Mouse (Mus musculus) liver, embryonic 13.5 days (tissue): ENCODE measurements around the gene Cpt1b. TPM values are rescaled to one million over a fixed set of nuclear protein-coding genes. Genes with fewer than 3 reads are reported as not detected.

Experiments
- ATAC-seq: fragments of 200-750 bp; cut with Nextera tagmentation; 2 replicates; pipeline ENCODE4 v1.8.0; 2017; ENCODE audit warnings: low read depth, mild to moderate bottlenecking, moderate number of reproducible peaks, moderate library complexity
- DNase-seq: peaks from one replicate; pipeline ENCODE4 v3.0.0; 2022
- H3K27ac ChIP-seq: fragments of 300-500 bp; sonication (generic); 2 replicates; pipeline ENCODE4 v1.5.1; 2015; ENCODE audit warnings: moderate library complexity, mild to moderate bottlenecking, inconsistent platforms
- H3K27me3 ChIP-seq: fragments of 300-500 bp; sonication (generic); 2 replicates; pipeline ENCODE4 v1.6.1; 2015; ENCODE audit warnings: mild to moderate bottlenecking, inconsistent platforms
- H3K36me3 ChIP-seq: fragments of 300-500 bp; sonication (generic); 2 replicates; pipeline ENCODE4 v1.6.1; 2015; ENCODE audit warnings: mild to moderate bottlenecking, inconsistent platforms
- H3K4me1 ChIP-seq: fragments of 300-500 bp; sonication (generic); replicated peaks from 2 replicates; pipeline ENCODE4 v1.6.1; 2015; ENCODE audit warnings: inconsistent platforms
- H3K4me2 ChIP-seq: fragments of 300-500 bp; sonication (generic); 2 replicates; pipeline ENCODE4 v1.6.1; 2015; ENCODE audit warnings: inconsistent platforms, mild to moderate bottlenecking, moderate library complexity
- H3K4me3 ChIP-seq: fragments of 300-500 bp; sonication (generic); replicated peaks from 2 replicates; pipeline ENCODE4 v1.5.1; 2015; ENCODE audit warnings: mild to moderate bottlenecking, inconsistent platforms
- H3K9ac ChIP-seq: fragments of 300-500 bp; sonication (generic); 2 replicates; pipeline ENCODE4 v1.6.1; 2015; ENCODE audit warnings: mild to moderate bottlenecking, inconsistent platforms
- H3K9me3 ChIP-seq: fragments of 300-500 bp; sonication (generic); replicated peaks from 2 replicates; pipeline ENCODE4 v1.6.1; 2016; ENCODE audit warnings: inconsistent platforms
- WGBS: fragments of 180-500 bp; shearing (Covaris S2); methylation state at CpG from one replicate; pipeline ENCODE4 v1.1.7; 2015; ENCODE audit not compliant: insufficient replicate concordance; 5-methylcytosine and 5-hydroxymethylcytosine counted together
- polyA plus RNA-seq: library from polyadenylated mRNA; unstranded; fragments of >200 nt; fragmentation: Nextera tagmentation; extraction: Ambion mirVana; gene quantifications from 2 replicates; pipeline ENCODE4 v1.2.1, GENCODE M21; 2015

Gene Cpt1b
- 1.9 and 2.5 TPM in 2 replicates for polyA plus RNA-seq

DNA sequence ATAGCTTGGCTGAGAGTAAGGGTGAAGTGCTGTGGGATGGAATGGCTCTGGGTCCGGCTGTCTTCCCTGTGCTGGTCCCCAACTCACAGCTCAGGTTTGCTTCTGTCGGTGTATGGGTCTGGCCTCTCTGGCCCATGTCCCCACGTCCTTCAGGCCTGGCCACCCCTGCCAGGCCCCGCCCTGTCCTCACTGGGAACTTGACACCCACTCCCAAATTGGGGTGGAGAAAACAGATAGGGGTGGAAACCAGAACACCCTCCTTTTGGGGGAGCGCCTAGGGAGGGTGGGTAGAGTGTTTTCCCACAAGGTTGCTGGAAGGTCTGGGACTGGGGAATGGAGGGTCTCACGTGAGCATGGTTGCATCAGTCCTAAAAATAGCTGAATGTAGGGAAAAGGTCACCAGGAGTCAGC, at the start of gene Cpt1b:
Gene Cpt1b, minus strand, starts transcription at position 153 of the 411 bp plus-strand sequence.
- Histone ChIP-seq H3K27me3 (no peaks in the 10 kb centered on the region), H3K4me2 (peak within 1 kb of the TSS; percentile 34), H3K36me3 (peaks cover 31% of the 10 kb centered on the region), H3K9me3 (no peaks in the 10 kb centered on the region), H3K9ac (no peak within 1 kb of the TSS), H3K4me3 (0 out of 2 replicates have a peak within 1 kb of the TSS, but pooled peaks have one; percentile 13), H3K27ac (peak within 1 kb of the TSS; percentile 39; the same call in 1 of the 2 replicates), H3K4me1 (peaks cover 43% of the 10 kb centered on the region)
- ATAC-seq (no peak), DNase-seq (no peak)
- 56% methylated on average over 6 of the region's 6 CpGs for WGBS

DNA sequence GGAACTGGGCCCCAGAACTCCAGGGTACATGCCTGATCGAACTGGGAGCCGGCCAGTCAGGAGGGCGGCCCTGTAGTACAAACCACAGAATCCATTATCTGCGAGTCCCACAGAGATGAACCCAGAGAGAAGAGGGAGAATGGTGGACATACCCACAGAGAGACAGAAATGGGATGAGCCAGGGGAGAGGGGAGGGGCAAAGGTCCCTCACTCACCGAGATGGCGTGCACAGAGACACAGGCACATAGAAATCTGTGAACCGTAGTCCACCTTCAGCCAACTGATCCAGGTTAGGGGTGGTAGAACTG, 49.6 kb upstream of the Cpt1b start:
- Histone ChIP-seq H3K9me3 (no peaks in the 10 kb centered on the region), H3K4me1 (peaks cover 31% of the 10 kb centered on the region), H3K36me3 (no peaks in the 10 kb centered on the region), H3K27ac (no peak overlapping the region), H3K4me2 (peak overlapping the region; percentile 86), H3K9ac (peak overlapping the region; percentile 73; the same call in 1 of the 2 replicates), H3K4me3 (peak overlapping the region; percentile 65), H3K27me3 (no peaks in the 10 kb centered on the region)
- DNase-seq (no peak), ATAC-seq (no peak)
- WGBS = 39% methylated on average over 7 of the region's 7 CpGs

DNA sequence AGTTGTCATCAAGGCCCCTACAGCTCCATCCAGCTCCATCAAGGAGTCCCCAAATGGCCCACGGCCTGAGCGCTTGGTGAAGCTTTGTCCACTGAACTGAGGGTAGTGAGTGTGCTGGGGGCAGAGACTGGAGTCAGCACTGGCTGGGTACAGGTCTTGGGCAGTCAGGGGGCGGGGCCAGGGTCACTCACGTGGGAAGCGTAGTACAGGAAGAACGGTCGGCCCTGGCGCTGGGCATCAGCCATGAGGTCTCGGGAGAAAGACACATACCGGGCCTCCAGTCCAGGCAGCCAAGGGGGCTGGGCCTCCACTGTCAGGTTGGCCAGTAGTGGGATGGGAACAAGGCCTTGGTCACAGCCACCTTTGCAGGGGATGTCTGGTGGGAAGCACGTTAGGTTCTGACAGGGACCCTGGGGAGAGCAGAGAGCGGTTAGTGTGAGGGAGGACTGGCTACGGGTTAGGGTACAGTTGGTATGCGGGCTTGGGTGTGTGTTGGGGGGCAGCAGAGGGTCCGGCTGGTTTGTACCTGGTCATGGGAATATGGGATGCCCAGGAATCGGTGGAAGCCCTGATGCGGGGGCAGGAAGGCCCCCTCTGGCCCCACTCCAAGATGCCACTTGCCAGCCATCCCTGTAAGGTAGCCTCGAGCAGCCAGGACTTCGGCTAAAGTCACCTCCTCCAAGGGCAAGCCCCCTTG, 49.1 kb upstream of the Cpt1b start:
- H3K4me3 ChIP-seq = no peak overlapping the region

DNA sequence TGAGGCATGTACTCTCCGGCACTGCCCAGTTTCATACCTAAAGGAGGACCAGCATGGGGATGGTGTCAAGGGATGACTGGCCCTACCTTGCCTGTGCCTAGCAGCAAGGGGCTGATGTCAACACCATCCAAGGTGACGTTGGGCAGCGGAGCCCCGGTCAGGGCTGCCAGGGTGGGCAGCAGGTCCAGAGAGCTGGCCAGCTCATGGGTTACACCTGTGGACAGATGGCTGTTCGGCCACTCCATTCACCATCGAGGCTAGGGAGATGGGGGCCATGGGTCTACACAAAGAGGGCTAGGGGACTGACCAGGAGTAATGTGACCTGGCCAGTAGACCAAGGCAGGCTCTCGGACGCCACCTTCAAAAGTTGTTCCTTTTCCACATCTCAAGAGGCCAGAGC, 48.3 kb upstream of the Cpt1b start:
- H3K27me3 ChIP-seq = no peaks in the 10 kb centered on the region
- DNase-seq (no peak), ATAC-seq (no peak)
- H3K4me1 ChIP-seq = peaks cover 31% of the 10 kb centered on the region
- H3K27ac ChIP-seq = no peak overlapping the region
- 84% methylated on average over 8 of the region's 8 CpGs for WGBS
- H3K4me2 ChIP-seq = no peak overlapping the region
- H3K9ac ChIP-seq = no peak overlapping the region
- H3K9me3 ChIP-seq = no peaks in the 10 kb centered on the region
- H3K4me3 ChIP-seq = no peak overlapping the region
- no peaks in the 10 kb centered on the region for H3K36me3 ChIP-seq

More for the DNA sequence above, 49.1 kb upstream of the Cpt1b start:
- ATAC-seq (no peak), DNase-seq (no peak)
- peak overlapping the region; percentile 86 for H3K4me2 ChIP-seq
- no peak overlapping the region for H3K27ac ChIP-seq
- no peaks in the 10 kb centered on the region for H3K9me3 ChIP-seq
- H3K36me3 ChIP-seq = no peaks in the 10 kb centered on the region
- H3K4me1 ChIP-seq = peaks cover 31% of the 10 kb centered on the region
- no peaks in the 10 kb centered on the region for H3K27me3 ChIP-seq
- 84% methylated on average over 19 of the region's 19 CpGs for WGBS
- no peak overlapping the region for H3K9ac ChIP-seq

DNA sequence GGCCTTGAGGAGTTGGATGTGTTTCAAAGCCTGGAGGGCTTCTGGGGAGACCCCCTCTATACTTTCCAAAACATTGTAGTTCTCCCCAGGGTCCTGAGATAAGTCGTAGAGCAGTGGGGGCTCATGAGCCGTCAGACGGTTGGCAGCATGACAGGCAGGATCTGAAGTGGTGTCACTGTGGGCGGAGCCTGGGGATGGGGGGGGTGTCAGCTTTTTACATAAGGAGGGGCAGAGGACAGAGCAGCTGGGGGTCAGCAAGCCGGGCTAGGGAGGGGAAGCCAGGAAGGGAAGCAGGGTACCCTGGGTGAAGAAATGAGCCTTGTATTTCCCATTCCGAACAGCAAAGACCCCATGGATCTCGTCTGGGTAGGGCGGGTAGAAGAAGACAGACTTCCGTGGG, 47.7 kb upstream of the Cpt1b start:
- peaks cover 31% of the 10 kb centered on the region for H3K4me1 ChIP-seq
- 81% methylated on average over 9 of the region's 9 CpGs for WGBS
- H3K27ac ChIP-seq = no peak overlapping the region
- H3K9ac ChIP-seq = no peak overlapping the region
- no peak overlapping the region for H3K4me3 ChIP-seq
- no peaks in the 10 kb centered on the region for H3K36me3 ChIP-seq
- no peak for DNase-seq
- H3K4me2 ChIP-seq = no peak overlapping the region
- no peaks in the 10 kb centered on the region for H3K27me3 ChIP-seq
- no peaks in the 10 kb centered on the region for H3K9me3 ChIP-seq
- no peak for ATAC-seq

DNA sequence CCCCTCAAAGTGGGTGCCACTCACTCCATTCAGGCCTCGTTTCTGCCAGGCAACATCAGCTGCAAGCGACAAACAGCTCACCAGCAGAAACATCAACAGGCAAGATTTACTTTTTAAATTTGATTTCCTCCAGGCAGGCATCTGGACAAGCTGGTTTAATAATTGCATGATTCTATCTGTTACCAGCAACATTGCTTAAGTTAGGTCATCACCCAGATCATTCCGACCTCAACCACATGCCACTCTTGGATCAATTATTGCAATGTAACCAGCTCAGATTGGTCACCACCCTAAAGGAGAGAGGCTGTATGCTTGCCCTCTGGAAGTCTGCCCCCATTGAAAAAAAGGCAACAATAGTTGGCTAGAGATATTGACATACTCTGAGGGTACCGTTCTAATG, 45.8 kb upstream of the Cpt1b start:
- no peaks in the 10 kb centered on the region for H3K9me3 ChIP-seq
- no peaks in the 10 kb centered on the region for H3K27me3 ChIP-seq
- no peak overlapping the region for H3K9ac ChIP-seq
- no peak for ATAC-seq
- no peak overlapping the region for H3K4me2 ChIP-seq
- 80% methylated on average over 4 of the region's 4 CpGs for WGBS
- H3K4me3 ChIP-seq = no peak overlapping the region
- H3K36me3 ChIP-seq = no peaks in the 10 kb centered on the region
- DNase-seq = no peak
- no peak overlapping the region for H3K27ac ChIP-seq
- H3K4me1 ChIP-seq = peaks cover 18% of the 10 kb centered on the region

DNA sequence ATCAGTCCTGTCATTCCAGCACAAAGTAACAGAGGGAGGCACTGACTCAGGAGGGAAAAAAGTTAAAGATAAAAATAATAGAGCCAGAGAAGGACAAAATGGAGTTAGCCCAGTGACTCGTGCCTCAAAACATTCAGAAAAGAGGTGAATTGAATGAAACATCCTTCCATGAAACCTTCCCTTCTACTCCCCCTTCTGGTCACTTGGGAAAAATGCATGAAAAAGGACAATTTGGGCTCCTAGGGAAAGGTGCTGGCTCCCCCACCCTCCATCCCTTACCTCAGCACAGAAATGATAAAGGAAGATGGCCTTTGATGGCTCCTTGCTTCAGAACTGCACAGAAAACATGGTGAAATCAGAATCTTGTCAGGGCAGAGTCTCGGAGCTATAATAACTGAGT, 42.9 kb upstream of the Cpt1b start:
- H3K4me2 ChIP-seq = no peak overlapping the region
- ATAC-seq (no peak), DNase-seq (no peak)
- no peak overlapping the region for H3K27ac ChIP-seq
- no peaks in the 10 kb centered on the region for H3K9me3 ChIP-seq
- 29% methylated on average over 2 of the region's 2 CpGs for WGBS
- H3K4me1 ChIP-seq = no peaks in the 10 kb centered on the region
- no peak overlapping the region for H3K4me3 ChIP-seq
- H3K9ac ChIP-seq = no peak overlapping the region
- no peaks in the 10 kb centered on the region for H3K36me3 ChIP-seq
- H3K27me3 ChIP-seq = no peaks in the 10 kb centered on the region

DNA sequence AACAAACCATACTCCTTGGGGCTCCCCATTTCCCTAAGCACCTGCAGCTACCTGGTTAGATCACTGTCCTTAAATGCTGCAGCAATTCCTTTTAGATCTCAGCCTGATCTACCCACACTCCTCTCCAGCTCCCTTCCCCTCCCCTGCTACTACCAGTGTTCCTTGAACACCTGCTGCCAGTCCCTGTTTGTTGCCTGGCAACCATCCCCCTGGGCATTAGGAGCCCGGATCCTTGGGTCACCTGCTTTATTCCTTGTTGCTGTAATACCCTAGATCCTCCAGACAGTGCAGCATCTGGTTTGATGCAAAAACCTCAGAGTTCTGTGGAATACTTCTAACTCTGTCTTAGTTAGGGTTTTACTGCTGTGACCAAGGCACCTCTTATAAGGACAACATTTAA, 39.4 kb upstream of the Cpt1b start:
- H3K4me3 ChIP-seq = no peak overlapping the region
- H3K27me3 ChIP-seq = peaks cover 18% of the 10 kb centered on the region; the same call in 1 of the 2 replicates
- no peak overlapping the region for H3K4me2 ChIP-seq
- no peak for ATAC-seq
- WGBS = 22% methylated on average over 1 of the region's 1 CpGs
- H3K9me3 ChIP-seq = no peaks in the 10 kb centered on the region
- H3K36me3 ChIP-seq = no peaks in the 10 kb centered on the region
- H3K27ac ChIP-seq = no peak overlapping the region
- H3K4me1 ChIP-seq = no peaks in the 10 kb centered on the region
- no peak overlapping the region for H3K9ac ChIP-seq
- no peak for DNase-seq

DNA sequence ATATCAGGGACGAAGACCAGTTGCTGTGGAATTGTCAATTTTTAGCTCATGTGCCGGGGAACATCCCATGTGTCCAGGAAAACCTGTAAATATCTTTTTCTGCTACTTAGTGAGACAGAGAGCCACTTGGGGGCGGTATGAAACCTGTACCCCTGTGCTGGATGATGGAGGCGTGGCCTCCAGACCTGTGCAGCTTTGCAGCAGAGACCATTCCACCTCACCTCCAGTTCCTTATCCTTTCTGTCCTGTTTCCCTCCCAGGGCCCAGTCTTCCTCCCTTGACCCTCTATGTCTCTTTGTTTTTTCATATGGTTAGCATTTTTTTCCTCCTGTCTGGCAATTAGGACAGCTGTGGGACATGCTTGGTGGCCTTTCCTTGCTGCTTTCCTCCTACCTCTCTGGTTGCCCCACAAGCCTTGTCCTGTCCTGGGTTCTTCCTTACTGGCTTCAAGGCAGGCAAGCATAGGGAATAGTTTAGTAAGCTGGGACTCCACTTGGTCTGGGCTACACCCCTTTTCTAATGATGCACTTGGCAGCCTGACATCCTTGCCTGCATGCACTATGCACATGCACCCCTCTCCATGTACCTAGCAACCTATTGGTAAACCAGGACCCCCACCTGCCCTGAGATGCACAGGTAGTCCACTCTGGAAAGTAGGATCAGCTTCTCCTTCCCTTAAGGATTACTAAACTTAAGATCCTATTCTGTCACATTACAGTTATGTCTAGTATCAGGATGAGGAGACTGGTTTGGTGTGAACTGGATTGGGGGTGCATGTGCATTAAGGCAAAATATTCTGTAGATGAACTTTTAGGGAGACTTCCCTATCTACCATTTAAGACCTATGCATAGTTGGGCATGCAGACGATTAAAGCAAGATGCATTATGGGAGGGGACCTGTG, 37.9 kb upstream of the Cpt1b start:
- Histone ChIP-seq H3K36me3 (no peaks in the 10 kb centered on the region), H3K9ac (no peak overlapping the region), H3K9me3 (no peaks in the 10 kb centered on the region), H3K27me3 (peaks cover 25% of the 10 kb centered on the region; the same call in 1 of the 2 replicates), H3K4me1 (no peaks in the 10 kb centered on the region), H3K27ac (no peak overlapping the region), H3K4me3 (no peak overlapping the region), H3K4me2 (no peak overlapping the region)
- WGBS = 35% methylated on average over 5 of the region's 5 CpGs
- DNase-seq (no peak), ATAC-seq (no peak)

DNA sequence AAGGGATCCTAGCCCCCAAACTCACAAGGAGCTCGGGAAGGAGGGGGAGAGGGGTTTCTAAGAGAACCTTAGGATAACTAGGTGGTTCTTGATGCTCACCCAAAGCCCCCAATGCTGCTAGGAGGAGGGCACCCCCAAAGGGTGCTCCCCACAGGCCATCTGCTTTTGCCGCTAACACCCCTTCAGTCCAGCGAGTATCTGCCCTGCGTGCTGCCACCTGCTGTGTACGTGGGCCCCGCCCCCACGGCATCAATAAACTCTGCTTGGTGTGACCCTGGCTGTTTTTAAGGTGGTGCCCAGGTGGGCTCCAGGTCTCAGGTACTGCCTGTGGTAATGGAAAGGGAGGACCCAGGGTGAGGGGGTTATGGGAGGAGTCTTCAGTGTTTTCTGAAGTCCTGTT, 36.5 kb upstream of the Cpt1b start:
- no peak for ATAC-seq
- no peaks in the 10 kb centered on the region for H3K4me1 ChIP-seq
- no peaks in the 10 kb centered on the region for H3K9me3 ChIP-seq
- no peak overlapping the region for H3K9ac ChIP-seq
- H3K4me2 ChIP-seq = no peak overlapping the region
- 56% methylated on average over 7 of the region's 7 CpGs for WGBS
- H3K36me3 ChIP-seq = no peaks in the 10 kb centered on the region
- H3K27ac ChIP-seq = no peak overlapping the region
- no peak overlapping the region for H3K4me3 ChIP-seq
- DNase-seq = no peak
- H3K27me3 ChIP-seq = peaks cover 37% of the 10 kb centered on the region

DNA sequence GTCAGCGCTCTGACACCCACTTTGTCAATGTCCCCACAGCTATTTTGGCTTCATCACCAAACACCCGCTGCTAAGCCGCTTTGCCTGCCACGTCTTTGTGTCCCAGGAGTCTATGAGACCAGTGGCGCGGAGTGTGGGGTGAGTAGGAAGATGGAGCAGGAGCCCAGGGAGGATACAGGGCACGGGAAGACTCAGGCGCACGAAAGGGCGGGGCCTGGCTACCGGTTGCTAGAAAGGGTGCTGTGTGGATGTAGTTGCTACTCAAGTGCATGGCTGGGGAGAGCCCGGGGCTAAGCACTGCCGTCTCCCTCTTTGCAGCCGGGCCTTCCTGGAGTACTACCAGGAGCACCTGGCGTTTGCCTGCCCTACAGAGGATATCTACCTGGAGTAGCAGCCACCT, 35.7 kb upstream of the Cpt1b start:
- Histone ChIP-seq H3K36me3 (no peaks in the 10 kb centered on the region), H3K9ac (no peak overlapping the region), H3K9me3 (no peaks in the 10 kb centered on the region), H3K4me3 (no peak overlapping the region), H3K4me2 (no peak overlapping the region), H3K27ac (no peak overlapping the region), H3K27me3 (peaks cover 46% of the 10 kb centered on the region), H3K4me1 (no peaks in the 10 kb centered on the region)
- WGBS = 62% methylated on average over 15 of the region's 15 CpGs
- DNase-seq = no peak
- no peak for ATAC-seq
